Mouse (Mus musculus) limb, embryonic 10.5 days (tissue): Measurements from ENCODE around the gene Tex30. TPM values are rescaled to one million over a fixed set of nuclear protein-coding genes. Genes with fewer than 3 reads are reported as not detected.
"Not testable (repeated sequence)": the region's sequence is repeated elsewhere in the genome, so short reads cannot be mapped to it uniquely, and the experiment has no call there.

Source experiments
- DNase-seq: peaks from one replicate; pipeline ENCODE4 v3.0.0-alpha.2; 2017; ENCODE audit warnings: low spot score
- H3K27ac ChIP-seq: fragments of 300-500 bp; sonication (generic); 2 replicates; pipeline ENCODE4 v1.5.1; 2016; ENCODE audit warnings: mild to moderate bottlenecking
- H3K27me3 ChIP-seq: fragments of 300-500 bp; sonication (generic); 2 replicates; pipeline ENCODE4 v1.6.1; 2016; ENCODE audit warnings: low read depth, mild to moderate bottlenecking; ENCODE audit not compliant: poor library complexity, severe bottlenecking
- H3K36me3 ChIP-seq: fragments of 300-500 bp; sonication (generic); 2 replicates; pipeline ENCODE4 v1.6.1; 2016; ENCODE audit warnings: mild to moderate bottlenecking, moderate library complexity
- H3K4me1 ChIP-seq: fragments of 300-500 bp; sonication (generic); 2 replicates; pipeline ENCODE4 v1.6.1; 2016
- H3K4me3 ChIP-seq: fragments of 300-500 bp; sonication (generic); 2 replicates; pipeline ENCODE4 v1.5.1; 2016; ENCODE audit warnings: mild to moderate bottlenecking, moderate library complexity
- H3K9me3 ChIP-seq: fragments of 300-500 bp; sonication (generic); replicated peaks from 2 replicates; pipeline ENCODE4 v1.6.1; 2016; ENCODE audit warnings: mild to moderate bottlenecking
- WGBS: fragments of 180-500 bp; shearing (Covaris S2); methylation state at CpG from one replicate; pipeline ENCODE4 v1.1.7; 2016; 5-methylcytosine and 5-hydroxymethylcytosine counted together
- polyA plus RNA-seq: library from polyadenylated mRNA; unstranded; fragments of >200 nt; fragmentation: Nextera tagmentation; extraction: Ambion mirVana; gene quantifications from 2 replicates; pipeline ENCODE4 v1.2.1, GENCODE M21; 2016

The Tex30 gene
- polyA plus RNA-seq, 1 experiment from 2014 or later, result 92.5 TPM

- Histone ChIP-seq H3K9me3 (no peaks in the 10 kb centered on the region), H3K27ac (peak overlapping the region; percentile 89), H3K4me1 (peaks cover 13% of the 10 kb centered on the region), H3K36me3 (peaks cover 46% of the 10 kb centered on the region), H3K27me3 (no peaks in the 10 kb centered on the region), H3K4me3 (peak overlapping the region; percentile 75)
- peak; percentile 33 for DNase-seq
- 20% methylated on average over 5 of the region's 5 CpGs for WGBS
Observed at GRCm38 (mm10) chr1:44102939-44103338, 698 bp upstream of the Tex30 start.

GRCm38 (mm10) chr1:44101448-44102225, 604 bp downstream of the Tex30 start:
- peaks cover 13% of the 10 kb centered on the region for H3K4me1 ChIP-seq
- H3K9me3 ChIP-seq, result no peaks in the 10 kb centered on the region
- peak overlapping the region; percentile 75 for H3K4me3 ChIP-seq
- H3K27ac ChIP-seq, result peak overlapping the region; percentile 89
- under 1% methylated on average over 55 of the region's 55 CpGs for WGBS
- DNase-seq, result peak; percentile 58
- no peaks in the 10 kb centered on the region for H3K27me3 ChIP-seq
- H3K36me3 ChIP-seq, result peaks cover 46% of the 10 kb centered on the region

GRCm38 (mm10) chr1:44064625-44065024, 37.6 kb downstream of the Tex30 start:
- no peak for DNase-seq
- Histone ChIP-seq H3K9me3 (no peaks in the 10 kb centered on the region), H3K27me3 (no peaks in the 10 kb centered on the region), H3K27ac (no peak overlapping the region), H3K4me3 (no peak overlapping the region), H3K36me3 (no peaks in the 10 kb centered on the region), H3K4me1 (no peaks in the 10 kb centered on the region)
- 0% methylated on average over 1 of the region's 1 CpGs for WGBS

GRCm38 (mm10) chr1:44063439-44063838, 38.8 kb downstream of the Tex30 start:
- Histone ChIP-seq H3K27me3 (no peaks in the 10 kb centered on the region), H3K9me3 (no peaks in the 10 kb centered on the region), H3K27ac (no peak overlapping the region), H3K4me1 (no peaks in the 10 kb centered on the region), H3K36me3 (no peaks in the 10 kb centered on the region), H3K4me3 (no peak overlapping the region)
- DNase-seq, result no peak
- WGBS, result 96% methylated on average over 6 of the region's 6 CpGs

- DNase-seq, result no peak
- no peak within 1 kb of the TSS for H3K4me3 ChIP-seq
- no peaks in the 10 kb centered on the region for H3K36me3 ChIP-seq
- no peaks in the 10 kb centered on the region for H3K27me3 ChIP-seq
- 93% methylated on average over 2 of the region's 2 CpGs for WGBS
- no peaks in the 10 kb centered on the region for H3K4me1 ChIP-seq
- no peaks in the 10 kb centered on the region for H3K9me3 ChIP-seq
- H3K27ac ChIP-seq, result no peak within 1 kb of the TSS
Observed at GRCm38 (mm10) chr1:44061836-44062235, 40.4 kb downstream of the Tex30 start, which contains the start of gene Gm8251. Gene Gm8251, minus strand, starts transcription at chr1:44061936.

- DNase-seq, result no peak
- no peak overlapping the region for H3K27ac ChIP-seq
- no peaks in the 10 kb centered on the region for H3K27me3 ChIP-seq
- H3K36me3 ChIP-seq, result no peaks in the 10 kb centered on the region
- WGBS, result 80% methylated on average over 3 of the region's 3 CpGs
- no peaks in the 10 kb centered on the region for H3K9me3 ChIP-seq
- H3K4me3 ChIP-seq, result no peak overlapping the region
- no peaks in the 10 kb centered on the region for H3K4me1 ChIP-seq
Observed at GRCm38 (mm10) chr1:44057805-44058204, 44.4 kb downstream of the Tex30 start.

GRCm38 (mm10) chr1:44046556-44046955, 55.7 kb downstream of the Tex30 start:
- WGBS, result 86% methylated on average over 2 of the region's 2 CpGs
- no peaks in the 10 kb centered on the region for H3K27me3 ChIP-seq
- DNase-seq, result no peak

GRCm38 (mm10) chr1:44045689-44046088, 56.6 kb downstream of the Tex30 start:
- 91% methylated on average over 5 of the region's 5 CpGs for WGBS
- not testable (repeated sequence) for H3K27me3 ChIP-seq, DNase-seq, H3K4me1 ChIP-seq, H3K4me3 ChIP-seq, H3K9me3 ChIP-seq, H3K27ac ChIP-seq, H3K36me3 ChIP-seq

More at GRCm38 (mm10) chr1:44046556-44046955, 55.7 kb downstream of the Tex30 start:
- H3K27ac ChIP-seq, result no peak overlapping the region
- H3K9me3 ChIP-seq, result no peaks in the 10 kb centered on the region
- no peaks in the 10 kb centered on the region for H3K36me3 ChIP-seq
- H3K4me1 ChIP-seq, result no peaks in the 10 kb centered on the region
- no peak overlapping the region for H3K4me3 ChIP-seq

- Histone ChIP-seq H3K27ac (peak overlapping the region; percentile 82), H3K9me3 (no peaks in the 10 kb centered on the region), H3K4me3 (peak overlapping the region; percentile 52), H3K4me1 (no peaks in the 10 kb centered on the region), H3K36me3 (no peaks in the 10 kb centered on the region), H3K27me3 (no peaks in the 10 kb centered on the region)
- 2% methylated on average over 6 of the region's 6 CpGs for WGBS
- no peak for DNase-seq
Observed at GRCm38 (mm10) chr1:44042555-44042915, 59.7 kb downstream of the Tex30 start.

GRCm38 (mm10) chr1:44041797-44042554, 60.3 kb downstream of the Tex30 start:
- H3K27ac ChIP-seq, result peak overlapping the region; percentile 82
- DNase-seq, result peak; percentile 74

More at GRCm38 (mm10) chr1:44041797-44042554, 60.3 kb downstream of the Tex30 start:
- WGBS, result 4% methylated on average over 17 of the region's 17 CpGs
- Histone ChIP-seq H3K4me1 (no peaks in the 10 kb centered on the region), H3K9me3 (no peaks in the 10 kb centered on the region), H3K27me3 (no peaks in the 10 kb centered on the region), H3K36me3 (no peaks in the 10 kb centered on the region), H3K4me3 (peak overlapping the region; percentile 52)

Other genes starting within 250 kb of the Tex30 start
- 70.7 and 77.7 TPM in 2 replicates for gene Tpp2, start 168.8 kb downstream of the Tex30 start, polyA plus RNA-seq
- 0.31 and 0.58 TPM in 2 replicates for gene Mettl21c, start 82.4 kb downstream of the Tex30 start, polyA plus RNA-seq
- 0.03 and 0.11 TPM in 2 replicates for gene Gm8251, start 40.5 kb downstream of the Tex30 start, polyA plus RNA-seq
- 77.8 and 80.8 TPM in 2 replicates for gene Kdelc1, start 16.4 kb upstream of the Tex30 start, polyA plus RNA-seq
- gene Bivm, start 16.5 kb upstream of the Tex30 start, polyA plus RNA-seq, result 26.5 and 28.3 TPM in 2 replicates
- gene Ercc5, start 45.3 kb upstream of the Tex30 start, polyA plus RNA-seq, result 19.3 and 21.7 TPM in 2 replicates
- gene Mettl21e, start 116.5 kb upstream of the Tex30 start, polyA plus RNA-seq, result not detected in 2 replicates